Mouse (Mus musculus) induced T-regulatory cell, adult 2 months (primary cell): ENCODE data around the gene Klhl13.

Source experiments
- DNase-seq: peaks from one replicate; pipeline ENCODE4 v3.0.0-alpha.2; 2012; ENCODE audit warnings: low read depth

The Klhl13 gene

GRCm38 (mm10) chrX:23364514-23365381 is at the start of gene Klhl13:
Gene Klhl13 (minus strand): TSS chrX:23365082.
- DNase-seq = no peak

- no peak for DNase-seq
Observed at GRCm38 (mm10) chrX:23409296-23410149, 44.6 kb upstream of the Klhl13 start.

GRCm38 (mm10) chrX:23388716-23389115 is 23.8 kb upstream of the Klhl13 start:
- DNase-seq = no peak

GRCm38 (mm10) chrX:23363441-23363840 is 1.4 kb downstream of the Klhl13 start:
- DNase-seq = no peak

GRCm38 (mm10) chrX:23360446-23360845 is 4.4 kb downstream of the Klhl13 start:
- no peak for DNase-seq

GRCm38 (mm10) chrX:23350083-23350482 is 14.8 kb downstream of the Klhl13 start:
- no peak for DNase-seq

- DNase-seq = peak; percentile 2
Observed at GRCm38 (mm10) chrX:23328116-23328515, 36.8 kb downstream of the Klhl13 start.

- no peak for DNase-seq
Observed at GRCm38 (mm10) chrX:23318857-23319256, 46.0 kb downstream of the Klhl13 start.

- DNase-seq = no peak
Observed at GRCm38 (mm10) chrX:23295952-23296598, 68.8 kb downstream of the Klhl13 start.

GRCm38 (mm10) chrX:23285442-23285817 is 79.5 kb downstream of the Klhl13 start:
- no peak for DNase-seq

- no peak for DNase-seq
Observed at GRCm38 (mm10) chrX:23284530-23285441, 80.1 kb downstream of the Klhl13 start.

GRCm38 (mm10) chrX:23267601-23268000 is 97.3 kb downstream of the Klhl13 start:
- no peak for DNase-seq

GRCm38 (mm10) chrX:23248752-23249151 is 116.1 kb downstream of the Klhl13 start:
- no peak for DNase-seq
